Mouse (Mus musculus): ENCODE measurements around the gene Aig1.

The Aig1 gene

GRCm38 (mm10) chr10:13702688-13703087 is 166.1 kb downstream of the Aig1 start:
- DNase-seq (ENCODE audit: low read depth, low spot score) = no peak

DNA sequence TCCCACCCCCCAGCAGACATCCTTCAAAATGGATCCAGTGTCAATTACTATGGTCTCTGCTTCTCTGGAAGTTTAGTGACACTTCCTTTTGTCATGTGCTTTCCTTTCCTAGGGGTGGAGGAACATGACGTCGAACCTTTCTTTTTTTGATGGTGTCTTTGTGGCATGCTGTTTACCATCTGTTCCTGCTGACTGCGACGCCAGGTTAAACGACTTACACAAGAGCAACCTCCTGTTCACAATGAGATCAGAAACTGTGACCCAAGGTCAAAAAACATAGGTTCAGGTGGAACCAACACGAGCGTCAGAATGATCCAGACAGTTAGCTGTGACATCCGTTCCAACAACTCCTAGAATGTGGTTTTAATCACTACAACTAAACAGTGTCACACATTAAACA is 166.7 kb downstream of the Aig1 start:
- DNase-seq (ENCODE audit: low read depth, low spot score) = no peak

DNA sequence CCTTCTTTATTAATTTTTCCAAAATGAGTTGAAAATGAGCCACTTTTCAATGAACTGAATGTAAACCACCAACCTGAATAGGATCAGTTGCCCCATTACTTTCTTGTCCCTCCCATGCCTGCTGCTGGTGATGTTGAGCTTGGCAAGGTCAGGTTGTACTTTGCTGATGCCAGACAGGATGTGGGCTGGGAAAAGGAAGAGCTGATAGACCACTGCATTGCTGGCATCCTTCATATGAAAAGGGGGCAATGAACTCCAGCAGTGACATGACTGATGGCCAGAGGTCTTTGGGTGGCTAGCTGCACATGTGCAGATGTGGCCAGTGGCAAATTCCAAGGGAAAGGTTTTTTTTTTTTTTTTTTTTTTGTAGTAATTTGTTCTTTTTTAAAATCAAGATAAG is 172.5 kb downstream of the Aig1 start:
- no peak for DNase-seq (ENCODE audit: low read depth, low spot score)

GRCm38 (mm10) chr10:13693276-13693675 is 175.5 kb downstream of the Aig1 start:
- DNase-seq (ENCODE audit: low read depth, low spot score) = no peak

GRCm38 (mm10) chr10:13690773-13691172 is 178.0 kb downstream of the Aig1 start:
- DNase-seq (ENCODE audit: low read depth, low spot score) = no peak

GRCm38 (mm10) chr10:13689841-13690590 is 178.8 kb downstream of the Aig1 start:
- no peak for DNase-seq (ENCODE audit: low read depth, low spot score)

DNA sequence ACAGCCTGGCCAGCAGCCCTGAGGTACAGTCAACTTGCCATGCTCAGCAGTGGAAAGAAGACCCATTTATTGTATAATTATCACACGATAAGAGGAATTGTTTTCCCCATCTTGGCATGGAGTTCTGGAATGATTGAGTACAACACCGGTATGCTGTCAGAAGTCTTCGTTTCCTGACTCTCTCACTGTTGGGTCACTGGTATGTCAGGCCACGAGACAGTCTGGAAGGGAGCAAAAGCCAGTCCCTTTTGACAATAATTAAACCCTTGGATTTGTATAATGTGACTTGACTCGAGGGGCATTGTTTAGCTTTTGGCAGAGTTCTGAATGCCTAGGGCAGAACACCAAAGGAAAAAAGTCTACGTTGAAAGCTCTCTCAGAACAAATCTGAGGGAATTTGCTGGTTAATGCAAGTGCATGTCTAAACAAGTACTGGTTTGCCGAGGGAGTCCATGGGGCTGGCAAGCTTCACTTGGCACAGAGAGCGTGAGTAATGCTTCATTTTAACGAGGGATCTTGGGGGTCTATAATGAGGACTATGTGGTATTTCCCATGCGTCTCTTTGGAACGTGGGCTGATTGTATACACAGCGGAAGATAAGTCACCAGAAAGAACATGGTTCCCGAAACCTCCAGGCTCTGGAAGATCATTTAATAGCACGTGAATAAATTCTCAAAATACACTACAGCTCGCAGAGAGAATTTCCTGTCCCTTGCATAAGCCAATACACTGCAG is 180.2 kb downstream of the Aig1 start:
- no peak for DNase-seq (ENCODE audit: low read depth, low spot score)

- no peak for DNase-seq (ENCODE audit: low read depth, low spot score)
These were observed 181.5 kb downstream of the Aig1 start for GRCm38 (mm10) chr10:13687182-13687810.

- DNase-seq (ENCODE audit: low read depth, low spot score) = no peak
These were observed 182.7 kb downstream of the Aig1 start for GRCm38 (mm10) chr10:13686127-13686526.

DNA sequence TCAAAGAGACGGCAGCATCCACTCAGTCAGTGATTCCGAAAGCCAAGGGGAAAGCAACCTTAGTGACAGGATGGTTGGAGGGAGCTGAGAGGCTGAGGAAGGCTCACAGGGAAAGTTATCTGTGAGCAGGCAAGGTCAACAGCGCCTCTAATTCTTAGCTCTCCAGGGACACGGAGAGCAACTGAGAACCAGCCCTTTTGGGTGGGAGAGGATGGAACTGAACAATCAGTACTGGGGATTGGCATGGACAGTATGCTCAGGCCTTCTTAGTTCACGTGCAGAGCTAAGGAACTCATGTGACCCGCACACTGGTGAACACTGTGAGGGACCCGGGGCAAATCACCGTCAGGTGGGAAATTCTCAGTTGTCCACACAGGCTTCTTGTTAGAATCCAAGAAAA is 183.4 kb downstream of the Aig1 start:
- DNase-seq (ENCODE audit: low read depth, low spot score) = no peak

GRCm38 (mm10) chr10:13684452-13684851 is 184.3 kb downstream of the Aig1 start:
- no peak for DNase-seq (ENCODE audit: low read depth, low spot score)

DNA sequence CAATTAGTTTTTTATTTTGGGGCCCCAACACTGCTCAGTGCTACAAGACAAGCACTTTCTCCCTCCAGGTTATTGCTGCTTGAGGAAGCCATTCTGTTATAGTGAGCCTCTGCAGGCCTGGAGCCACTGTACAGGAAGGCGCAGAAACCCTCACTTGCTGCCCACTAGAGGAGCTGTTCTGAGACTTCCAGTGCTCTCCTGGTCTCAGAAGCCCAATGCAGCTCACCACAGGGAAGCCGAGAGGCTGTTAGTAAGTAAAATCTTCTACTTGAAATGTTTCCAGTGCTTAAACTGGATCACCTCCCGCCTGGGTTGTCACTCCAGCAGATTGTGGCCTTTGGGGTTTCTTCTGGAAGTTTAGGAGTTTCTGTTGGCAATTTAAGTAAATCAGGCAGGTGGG is 186.2 kb downstream of the Aig1 start:
- no peak for DNase-seq (ENCODE audit: low read depth, low spot score)

DNA sequence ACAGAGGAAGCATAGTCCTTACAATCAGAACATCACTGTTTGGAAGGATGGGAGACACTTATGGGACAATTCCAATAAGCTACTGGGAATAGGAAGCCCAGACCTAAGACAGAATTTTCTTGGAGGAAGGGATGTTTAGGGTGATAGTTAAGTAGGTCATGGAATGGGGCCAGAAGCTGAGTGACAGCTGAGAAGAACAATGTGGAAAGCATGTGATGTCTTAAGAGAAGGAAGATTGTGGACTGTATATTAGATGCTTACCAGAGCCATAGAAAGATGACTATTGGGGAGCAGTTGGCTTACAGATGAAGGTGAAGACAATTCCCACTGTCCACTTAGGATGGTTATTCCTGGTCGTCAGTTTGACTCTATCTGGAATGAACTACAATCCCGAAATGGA is 191.3 kb downstream of the Aig1 start:
- no peak for DNase-seq (ENCODE audit: low read depth, low spot score)

GRCm38 (mm10) chr10:13675033-13675379 is 193.8 kb downstream of the Aig1 start:
- DNase-seq (ENCODE audit: low read depth, low spot score) = no peak

DNA sequence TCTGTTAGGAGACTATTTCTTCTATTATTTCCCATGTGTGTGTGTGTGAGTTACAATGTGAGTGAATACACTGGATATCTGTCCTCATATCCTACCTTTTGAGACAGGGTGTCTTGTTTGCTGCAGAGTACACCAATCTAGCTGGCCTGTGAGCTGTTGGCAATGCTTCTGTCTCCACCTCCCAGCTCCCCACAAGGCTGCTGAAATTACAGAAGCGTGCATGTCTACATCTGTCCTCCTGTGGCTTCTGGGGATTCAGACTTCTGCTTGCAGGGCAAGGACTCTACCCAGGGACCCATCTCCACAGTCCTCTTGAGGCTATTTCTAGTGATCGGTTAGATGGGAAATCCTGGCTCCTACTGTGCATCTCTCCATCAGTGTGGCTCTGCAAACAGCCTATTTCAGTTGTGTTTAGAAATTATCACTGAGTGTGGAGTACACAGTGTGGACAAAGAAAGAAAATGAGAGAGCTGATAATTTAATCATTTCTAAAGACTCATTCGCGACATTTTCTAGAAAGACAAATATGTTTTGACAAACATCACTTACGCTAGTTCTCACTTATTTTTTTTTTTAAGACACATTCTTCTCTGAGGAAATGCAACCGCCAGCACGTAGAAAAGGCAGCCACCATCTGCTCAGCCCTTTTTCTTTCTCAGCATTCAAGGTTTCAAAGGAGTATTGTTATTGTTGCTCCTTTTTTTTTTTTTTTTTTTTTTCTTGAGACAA is 194.3 kb downstream of the Aig1 start:
- no peak for DNase-seq (ENCODE audit: low read depth, low spot score)

GRCm38 (mm10) chr10:13667166-13667696 is 201.5 kb downstream of the Aig1 start:
- peak; percentile 54 for DNase-seq (ENCODE audit: low read depth, low spot score)

GRCm38 (mm10) chr10:13663476-13663875 is 205.3 kb downstream of the Aig1 start:
- DNase-seq (ENCODE audit: low read depth, low spot score) = no peak

GRCm38 (mm10) chr10:13659778-13660177 is 209.0 kb downstream of the Aig1 start:
- no peak for DNase-seq (ENCODE audit: low read depth, low spot score)

GRCm38 (mm10) chr10:13653739-13654462 is 214.9 kb downstream of the Aig1 start:
- DNase-seq (ENCODE audit: low read depth, low spot score) = no peak

- DNase-seq (ENCODE audit: low read depth, low spot score) = no peak
These were observed 215.5 kb downstream of the Aig1 start for GRCm38 (mm10) chr10:13653326-13653725.

DNA sequence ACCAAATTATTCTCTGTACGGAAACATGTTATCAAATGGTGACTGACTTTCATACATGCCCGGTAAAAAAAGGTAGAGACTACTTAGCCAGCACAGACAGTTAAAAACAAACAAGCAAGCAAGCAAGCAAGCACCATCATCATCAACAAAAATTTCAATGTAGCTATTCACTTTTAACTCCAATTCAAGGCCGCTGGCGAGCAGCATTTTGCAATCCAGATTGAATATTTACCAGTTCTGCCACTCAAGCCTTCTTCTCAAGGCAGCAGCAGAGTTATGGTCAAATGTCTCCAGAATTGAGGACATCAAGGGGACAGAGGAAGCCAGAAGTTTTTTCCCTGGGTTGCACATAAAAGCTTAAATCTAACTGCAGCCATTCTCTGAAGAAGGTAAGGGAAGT is 216.7 kb downstream of the Aig1 start:
- DNase-seq (ENCODE audit: low read depth, low spot score) = no peak

Measured in forelimb bud, embryonic 11.5 days (tissue).